Mouse (Mus musculus) retina, adult 2 months (tissue): ENCODE data around the gene Spem1.

ENCODE experiments used
- DNase-seq: peaks from one replicate; pipeline ENCODE4 v3.0.0-alpha.2; 2012; ENCODE audit warnings: low read depth, low spot score

The Spem1 gene

GRCm38 (mm10) chr11:69800392-69801197 lies 21.4 kb downstream of the Spem1 start:
- DNase-seq: no peak

DNA sequence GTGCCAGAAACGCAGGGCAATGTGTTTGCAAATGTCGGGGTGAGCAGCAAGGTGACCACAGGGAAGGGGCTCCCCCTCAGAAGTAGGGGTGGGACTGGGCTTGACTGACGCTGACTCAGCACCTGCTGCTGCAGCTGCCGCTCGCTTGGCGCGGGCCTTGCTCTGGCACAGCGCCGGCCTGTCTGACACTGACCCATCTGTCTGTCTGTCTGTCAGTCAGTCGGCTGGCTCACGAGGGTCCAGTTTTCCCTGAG lies 21.9 kb downstream of the Spem1 start:
- no peak for DNase-seq

DNA sequence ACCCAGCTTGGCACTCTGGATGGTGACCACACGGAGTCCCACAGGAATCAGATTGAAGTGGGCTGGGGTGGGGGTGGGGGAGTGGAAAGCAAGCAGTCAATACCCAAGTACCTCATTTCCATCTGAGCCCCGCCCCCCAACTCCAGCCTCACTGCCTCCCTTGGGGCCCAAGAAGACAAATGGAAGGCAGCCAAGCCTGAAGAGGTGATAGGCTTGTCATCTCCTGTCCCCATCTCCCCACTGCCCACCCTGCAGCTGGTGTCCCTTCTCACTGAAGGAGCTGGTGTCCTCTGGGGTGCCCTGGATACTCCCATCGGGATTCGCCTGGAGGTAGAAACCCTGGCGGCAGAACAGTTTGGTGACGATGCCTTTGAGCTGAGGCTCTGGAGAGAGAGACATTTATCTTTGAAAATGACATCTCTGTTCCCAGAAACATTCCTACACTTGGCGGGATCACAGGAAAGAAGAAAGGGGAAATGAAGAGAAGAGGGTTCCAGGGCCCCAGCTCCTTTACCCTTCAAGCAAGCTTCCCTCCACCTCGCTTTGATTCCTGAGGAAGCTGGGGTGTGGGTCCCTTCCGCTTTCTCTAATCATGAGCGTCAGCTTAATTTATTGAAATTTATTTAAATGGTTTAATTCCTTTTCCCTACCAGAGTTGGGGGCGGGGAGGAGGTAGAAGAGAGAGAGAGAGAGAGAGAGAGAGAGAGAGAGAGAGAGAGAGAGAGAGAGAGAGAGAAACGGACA lies 22.4 kb downstream of the Spem1 start:
- no peak for DNase-seq

GRCm38 (mm10) chr11:69797924-69798323 lies 24.1 kb downstream of the Spem1 start:
- DNase-seq: no peak

- DNase-seq: no peak
Observed at GRCm38 (mm10) chr11:69795983-69796435, 26.0 kb downstream of the Spem1 start.

DNA sequence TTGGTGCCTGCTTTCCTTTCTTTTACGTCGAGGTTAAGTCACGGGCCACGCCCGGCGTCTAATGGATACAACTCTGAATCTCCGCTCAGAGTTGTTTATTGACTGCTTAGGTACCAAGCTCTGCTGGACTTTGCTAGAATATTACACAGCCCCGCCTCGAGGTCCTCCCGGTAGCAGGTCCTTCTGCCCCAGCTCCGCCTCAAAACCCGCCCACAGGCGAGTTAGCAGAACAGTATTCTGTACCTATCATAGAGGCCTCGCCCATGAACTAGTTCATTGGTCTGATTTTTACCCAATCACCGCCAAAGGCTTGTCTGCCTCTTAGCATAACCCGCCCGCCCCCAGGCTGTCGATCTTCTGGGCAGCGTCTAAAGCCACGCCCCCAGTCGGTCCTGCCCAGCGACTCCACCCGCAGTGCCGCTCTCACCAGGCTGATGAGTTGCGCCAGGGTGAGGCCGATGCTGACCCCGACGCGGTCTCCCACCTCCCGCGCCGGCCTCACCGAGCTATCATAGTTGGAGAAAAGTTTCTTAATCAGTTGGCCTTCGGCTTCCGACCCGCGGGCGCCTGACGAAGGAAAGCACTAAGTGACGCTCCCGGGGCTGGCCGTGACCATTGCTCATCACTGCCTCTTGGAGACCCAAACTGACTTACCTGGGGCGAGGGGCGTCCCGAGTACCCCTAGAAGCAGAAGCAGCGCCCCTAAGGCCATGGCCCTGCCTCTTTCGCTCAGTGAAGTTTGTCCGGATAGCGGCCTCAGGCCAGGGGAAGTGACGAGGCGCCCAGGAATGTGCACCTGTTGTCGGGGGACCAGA lies 26.6 kb downstream of the Spem1 start, which contains the start of gene Chrnb1:
Gene Chrnb1 (minus strand): TSS at position 776 of the 815 bp plus-strand sequence.
- DNase-seq: peak; percentile 86

DNA sequence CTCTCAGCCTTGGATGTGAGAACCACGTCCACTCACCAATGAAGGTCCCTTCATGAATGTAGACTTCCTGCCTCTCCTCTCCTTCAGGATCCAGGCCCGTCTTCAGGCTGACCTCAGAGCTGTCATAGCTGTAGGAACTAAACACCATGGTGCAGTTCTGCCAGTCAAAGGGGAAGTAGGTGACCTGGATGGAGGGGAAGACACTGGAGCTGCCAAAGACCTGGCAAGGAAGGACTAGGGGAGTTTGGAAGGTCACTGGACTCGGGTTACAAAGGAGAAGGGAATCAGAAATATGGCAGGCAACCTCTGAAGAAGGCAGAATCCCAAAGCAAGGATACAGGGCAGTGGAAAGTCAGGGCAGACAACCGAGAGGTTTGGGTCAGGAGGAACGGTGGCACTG lies 28.6 kb downstream of the Spem1 start:
- no peak for DNase-seq

GRCm38 (mm10) chr11:69791420-69791819 lies 30.6 kb downstream of the Spem1 start:
- no peak for DNase-seq

GRCm38 (mm10) chr11:69789431-69789830 lies 32.5 kb downstream of the Spem1 start:
- DNase-seq: no peak

GRCm38 (mm10) chr11:69787306-69787705 lies 34.7 kb downstream of the Spem1 start:
- DNase-seq: no peak

DNA sequence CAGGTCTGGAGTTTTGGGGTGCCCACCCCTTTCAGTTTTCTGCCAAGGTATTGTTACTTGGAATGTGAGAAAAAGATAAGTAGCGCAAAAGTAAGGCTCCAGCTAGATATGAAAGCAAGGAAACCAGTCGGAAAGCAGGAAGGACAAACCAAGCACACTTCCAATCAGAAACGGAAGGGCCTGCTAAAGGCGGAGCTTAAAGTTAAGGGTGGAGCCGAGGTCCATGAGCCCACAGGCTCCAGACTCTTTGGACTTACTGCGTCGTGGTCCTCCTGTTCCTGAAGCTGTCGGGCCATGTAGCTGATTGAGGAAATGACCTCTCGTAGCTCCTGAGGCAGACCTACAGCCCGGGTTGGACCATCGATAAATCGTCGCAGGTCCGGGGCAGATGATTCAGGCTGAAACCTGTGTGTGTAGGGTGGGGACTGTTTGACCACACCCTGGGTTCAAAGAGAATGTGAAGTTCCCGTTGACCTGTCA lies 37.1 kb downstream of the Spem1 start:
- DNase-seq: no peak

GRCm38 (mm10) chr11:69781828-69782227 lies 40.2 kb downstream of the Spem1 start:
- DNase-seq: no peak

GRCm38 (mm10) chr11:69778985-69779384 lies 43.0 kb downstream of the Spem1 start:
- no peak for DNase-seq

- no peak for DNase-seq
Observed at GRCm38 (mm10) chr11:69778258-69778982, 43.6 kb downstream of the Spem1 start.

DNA sequence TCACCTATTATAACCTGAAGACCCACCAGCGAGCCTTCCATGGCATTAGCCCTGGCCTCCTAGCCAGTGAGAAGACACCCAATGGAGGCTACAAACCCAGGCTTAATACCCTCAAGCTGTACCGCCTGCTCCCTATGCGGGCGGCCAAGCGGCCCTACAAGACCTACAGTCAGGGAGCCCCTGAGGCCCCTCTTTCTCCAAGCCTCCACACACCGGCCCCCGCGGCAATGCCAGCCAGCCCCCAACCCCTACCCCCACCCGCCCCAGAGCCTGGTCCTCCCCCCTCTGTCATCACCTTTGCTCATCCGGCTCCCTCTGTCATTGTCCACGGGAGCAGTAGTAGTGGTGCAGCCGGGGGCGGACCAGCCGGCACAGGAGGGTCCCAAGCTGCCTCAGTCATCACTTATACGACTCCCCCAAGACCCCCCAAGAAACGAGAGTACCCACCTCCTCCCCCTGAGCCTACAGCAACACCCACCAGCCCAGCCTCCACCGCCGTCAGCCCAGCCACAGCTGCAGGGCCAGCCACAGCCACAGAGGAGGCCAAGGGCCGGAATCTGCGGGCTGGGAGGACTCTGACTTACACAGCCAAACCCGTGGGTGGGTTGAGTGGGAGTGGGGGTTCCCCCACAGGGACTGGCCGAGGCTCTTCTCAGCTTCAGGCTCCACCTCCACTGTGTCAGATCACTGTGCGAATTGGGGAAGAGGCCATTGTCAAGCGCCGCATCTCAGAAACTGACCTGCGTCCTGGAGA lies 44.3 kb downstream of the Spem1 start:
- DNase-seq: no peak

- no peak for DNase-seq
Observed at GRCm38 (mm10) chr11:69776488-69776887, 45.5 kb downstream of the Spem1 start.

DNA sequence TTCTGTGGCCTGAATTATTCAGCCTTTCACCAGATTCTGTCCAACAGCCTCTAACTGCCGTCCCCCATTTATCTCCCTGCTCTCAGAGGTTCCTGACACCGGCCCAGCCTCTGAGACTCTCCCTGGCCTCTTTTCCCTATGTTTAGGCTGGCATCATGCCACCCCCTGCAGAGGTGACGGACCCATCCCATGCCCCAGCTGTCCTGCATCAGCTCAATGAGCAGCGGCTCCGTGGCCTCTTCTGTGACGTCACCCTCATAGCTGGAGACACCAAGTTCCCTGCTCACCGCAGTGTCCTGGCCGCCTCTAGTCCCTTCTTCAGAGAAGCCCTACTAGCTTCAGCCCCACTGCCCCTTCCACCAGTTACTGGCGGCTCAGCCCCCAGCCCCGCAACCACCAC lies 46.3 kb downstream of the Spem1 start:
- no peak for DNase-seq

DNA sequence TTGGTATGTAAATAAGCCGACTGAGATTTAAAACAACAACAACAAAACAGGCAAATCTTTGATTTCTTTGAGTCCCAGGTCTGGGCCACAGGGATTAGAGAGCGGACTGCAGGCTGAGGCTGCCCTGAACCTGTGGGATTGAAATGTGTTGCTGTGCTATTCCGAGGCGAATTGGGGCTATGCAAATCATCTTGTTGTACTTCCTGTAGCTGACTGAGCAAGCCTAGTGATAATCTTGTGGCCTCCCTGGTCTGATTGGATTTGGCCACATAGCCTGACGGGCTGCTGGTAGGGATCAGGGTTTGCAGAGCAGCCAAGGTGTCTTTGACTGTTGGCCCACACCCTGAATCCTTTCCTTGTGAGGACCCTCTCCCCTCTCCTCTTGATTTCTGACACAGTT lies 47.0 kb downstream of the Spem1 start:
- DNase-seq: peak; percentile 61
